Mouse (Mus musculus) kidney, adult 2 months (tissue): ENCODE results near the gene Epha6. TPM values are rescaled to one million over a fixed set of nuclear protein-coding genes. Genes with fewer than 3 reads are reported as not detected.

ENCODE experiments used
- DNase-seq: peaks from one replicate; pipeline ENCODE4 v3.0.0; 2021
- H3K27ac ChIP-seq: fragments of 200-500 bp; 2 replicates; pipeline ENCODE4 v1.5.1; 2012; ENCODE audit warnings: low read depth, low read length, control low read depth, inconsistent platforms; ENCODE audit not compliant: insufficient read depth
- H3K27me3 ChIP-seq: fragments of 200-500 bp; replicated peaks from 2 replicates; pipeline ENCODE4 v1.6.1; 2012; ENCODE audit warnings: mild to moderate bottlenecking, moderate library complexity, low read length, inconsistent platforms; ENCODE audit not compliant: control insufficient read depth, insufficient read depth
- H3K36me3 ChIP-seq: fragments of 200-500 bp; 2 replicates; pipeline ENCODE4 v1.6.1; 2012; ENCODE audit warnings: mild to moderate bottlenecking, moderate library complexity, low read length, inconsistent platforms; ENCODE audit not compliant: control insufficient read depth, insufficient read depth
- H3K4me1 ChIP-seq: fragments of 200-500 bp; 2 replicates; pipeline ENCODE4 v1.6.1; 2011; ENCODE audit warnings: low read length; ENCODE audit not compliant: control insufficient read depth, insufficient read depth
- H3K4me3 ChIP-seq: fragments of 200-500 bp; 2 replicates; pipeline ENCODE4 v1.5.1; 2011; ENCODE audit warnings: mild to moderate bottlenecking, low read depth, low read length, control low read depth; ENCODE audit not compliant: insufficient read depth
- CTCF ChIP-seq: fragments of 200-500 bp; conservative IDR thresholded peaks from 2 replicates; pipeline ENCODE4 v1.5.1; 2011; ENCODE audit warnings: low read depth, mild to moderate bottlenecking, control low read depth, low read length, moderate library complexity, mixed read lengths; ENCODE audit not compliant: insufficient read depth, insufficient read length
- POLR2A ChIP-seq: fragments of 200-500 bp; IDR thresholded peaks from one replicate; pipeline ENCODE4 v1.6.1; 2011; ENCODE audit warnings: low read depth, low read length, control low read depth
- WGBS: fragments of 180-500 bp; shearing (Covaris S2); methylation state at CpG from one replicate; pipeline ENCODE4 v1.1.7; 2018; 5-methylcytosine and 5-hydroxymethylcytosine counted together
- polyA plus RNA-seq: library from polyadenylated mRNA; depleted of rRNA; stranded (reverse); fragments of >200 nt; gene quantifications from 2 replicates; pipeline ENCODE4 v1.2.3, GENCODE M21; 2012

Gene Epha6
- polyA plus RNA-seq, 1 experiment: 0.02 TPM

DNA sequence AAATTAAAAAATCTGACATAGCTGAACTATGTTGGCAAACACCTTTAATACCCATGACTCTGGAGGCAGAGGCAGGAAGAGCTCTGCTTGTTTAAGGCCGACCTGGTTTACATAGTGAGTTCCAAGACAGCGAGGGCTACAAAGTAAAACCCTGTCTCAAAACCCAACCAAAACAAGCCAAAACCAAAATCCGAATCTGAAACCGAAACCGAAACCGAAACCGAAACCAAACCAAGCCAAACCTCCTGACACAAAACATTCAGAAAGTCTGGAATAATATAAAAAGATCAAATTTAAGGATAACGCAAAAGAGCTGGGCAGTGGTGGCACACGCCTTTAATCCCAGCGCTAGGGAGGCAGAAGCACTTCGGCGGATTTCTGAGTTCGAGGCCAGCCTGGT lies 725.3 kb downstream of the Epha6 start:
- WGBS: 92% methylated on average over 13 of the region's 13 CpGs
- Histone ChIP-seq H3K27me3 (no peaks in the 10 kb centered on the region), H3K4me1 (no peaks in the 10 kb centered on the region), H3K27ac (no peak overlapping the region), H3K4me3 (no peak overlapping the region), H3K36me3 (no peaks in the 10 kb centered on the region)
- no peak for DNase-seq
- no peak for TF ChIP-seq POLR2A
- TF ChIP-seq CTCF: no peak

DNA sequence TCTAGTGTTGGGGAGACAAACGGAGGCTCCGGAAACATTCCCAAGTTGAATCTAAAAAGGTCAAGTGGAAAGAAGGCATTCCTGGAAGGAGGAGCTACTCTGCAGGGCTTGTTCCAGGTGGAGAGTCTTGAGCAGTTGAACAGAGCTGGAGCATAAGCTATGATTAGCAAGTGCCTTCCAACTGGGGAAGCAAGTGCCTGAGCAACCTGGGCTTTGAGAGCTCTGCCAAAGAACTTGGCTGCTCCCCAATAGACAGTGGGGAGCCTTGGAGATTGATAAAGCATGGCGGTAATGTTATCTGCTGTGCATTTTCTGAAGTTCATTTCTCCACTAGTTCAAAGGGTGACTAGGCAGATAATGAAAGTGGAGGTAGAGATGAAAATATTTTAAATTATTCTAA lies 733.5 kb downstream of the Epha6 start:
- H3K4me3 ChIP-seq: no peak overlapping the region
- H3K36me3 ChIP-seq: no peaks in the 10 kb centered on the region
- DNase-seq: no peak
- no peak overlapping the region for H3K27ac ChIP-seq
- no peaks in the 10 kb centered on the region for H3K27me3 ChIP-seq
- no peaks in the 10 kb centered on the region for H3K4me1 ChIP-seq
- TF ChIP-seq CTCF (no peak), POLR2A (no peak)
- 96% methylated on average over 3 of the region's 3 CpGs for WGBS

- no peak overlapping the region for H3K4me3 ChIP-seq
- no peak for DNase-seq
- no peak overlapping the region for H3K27ac ChIP-seq
- H3K4me1 ChIP-seq: no peaks in the 10 kb centered on the region
- TF ChIP-seq CTCF (no peak), POLR2A (no peak)
- WGBS: 67% methylated on average over 7 of the region's 7 CpGs
- no peaks in the 10 kb centered on the region for H3K36me3 ChIP-seq
- no peaks in the 10 kb centered on the region for H3K27me3 ChIP-seq
Observed at GRCm38 (mm10) chr16:59854160-59854717, 751.1 kb downstream of the Epha6 start.

DNA sequence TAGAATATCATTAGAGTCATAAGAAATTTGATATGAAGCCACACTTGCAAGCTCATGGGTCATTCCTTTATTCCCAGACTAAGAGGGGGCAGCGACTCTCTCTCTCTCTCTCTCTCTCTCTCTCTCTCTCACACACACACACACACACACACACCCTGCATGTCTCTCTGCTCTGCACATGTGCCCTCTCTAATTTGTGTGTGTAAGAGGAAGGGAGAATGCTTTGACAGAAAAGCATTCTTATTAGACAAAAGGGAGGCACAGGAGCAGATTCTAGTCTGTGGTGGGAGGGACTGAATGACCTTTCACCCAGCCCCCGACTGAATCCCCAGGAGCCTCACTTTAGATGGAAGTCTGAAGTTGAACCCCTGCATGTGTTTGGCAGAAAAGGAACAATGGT lies 752.6 kb downstream of the Epha6 start:
- H3K36me3 ChIP-seq: no peaks in the 10 kb centered on the region
- TF ChIP-seq CTCF (no peak), POLR2A (no peak)
- DNase-seq: no peak
- H3K4me3 ChIP-seq: no peak overlapping the region
- no peaks in the 10 kb centered on the region for H3K27me3 ChIP-seq
- WGBS: 31% methylated on average over 2 of the region's 2 CpGs
- no peak overlapping the region for H3K27ac ChIP-seq
- no peaks in the 10 kb centered on the region for H3K4me1 ChIP-seq

DNA sequence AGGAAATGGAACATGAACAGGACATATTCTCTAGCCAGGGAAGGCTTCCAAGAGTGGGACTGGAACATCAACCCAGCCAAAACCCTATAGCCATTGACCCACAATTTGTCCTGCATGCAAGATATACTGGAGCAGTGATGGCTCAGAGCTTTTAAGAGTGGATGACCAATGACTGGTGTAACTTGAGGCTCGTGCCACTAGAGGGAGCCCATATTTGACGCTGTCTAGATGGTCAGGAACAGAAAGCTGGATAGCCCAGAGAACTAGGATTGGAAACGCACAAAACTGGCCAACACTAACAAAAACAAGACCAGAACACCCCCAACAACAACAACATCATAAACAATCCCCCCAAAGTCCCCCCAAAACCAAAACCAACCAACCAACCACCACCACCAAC lies 758.8 kb downstream of the Epha6 start:
- no peak overlapping the region for H3K27ac ChIP-seq
- H3K4me3 ChIP-seq: no peak overlapping the region
- TF ChIP-seq POLR2A: no peak
- peak; percentile 68 for TF ChIP-seq CTCF
- no peaks in the 10 kb centered on the region for H3K27me3 ChIP-seq
- WGBS: 10% methylated on average over 3 of the region's 3 CpGs
- no peaks in the 10 kb centered on the region for H3K36me3 ChIP-seq
- no peaks in the 10 kb centered on the region for H3K4me1 ChIP-seq
- DNase-seq: peak; percentile 18

DNA sequence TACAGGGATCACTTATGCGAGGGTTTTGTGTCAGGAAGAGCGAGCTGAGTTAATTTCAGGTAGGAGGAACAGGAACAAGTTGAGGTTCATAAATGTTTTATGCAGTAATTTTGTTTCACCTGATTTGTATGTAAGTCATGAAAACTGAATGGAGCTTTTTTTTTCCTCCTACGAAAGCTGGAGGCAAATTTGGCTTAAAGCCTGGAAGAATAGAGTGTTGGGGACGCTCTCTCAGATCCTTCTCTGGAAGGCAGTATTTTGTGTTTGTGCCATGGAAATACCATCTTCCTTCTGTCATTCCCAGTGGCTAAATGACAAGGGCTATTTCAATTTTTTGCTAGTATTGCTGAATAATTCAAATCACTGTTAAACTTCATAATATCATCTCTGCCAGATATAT lies 768.6 kb downstream of the Epha6 start:
- H3K27me3 ChIP-seq: no peaks in the 10 kb centered on the region
- no peak overlapping the region for H3K4me3 ChIP-seq
- 76% methylated on average over 4 of the region's 4 CpGs for WGBS
- no peak overlapping the region for H3K27ac ChIP-seq
- no peak for TF ChIP-seq POLR2A
- no peak for TF ChIP-seq CTCF
- no peak for DNase-seq
- H3K4me1 ChIP-seq: no peaks in the 10 kb centered on the region
- no peaks in the 10 kb centered on the region for H3K36me3 ChIP-seq

- TF ChIP-seq POLR2A: no peak
- no peak for TF ChIP-seq CTCF
- no peaks in the 10 kb centered on the region for H3K27me3 ChIP-seq
- 91% methylated on average over 10 of the region's 10 CpGs for WGBS
- no peak for DNase-seq
- H3K4me3 ChIP-seq: no peak overlapping the region
- H3K36me3 ChIP-seq: no peaks in the 10 kb centered on the region
- H3K4me1 ChIP-seq: no peaks in the 10 kb centered on the region
- no peak overlapping the region for H3K27ac ChIP-seq
Observed at GRCm38 (mm10) chr16:59836304-59836703, 769.0 kb downstream of the Epha6 start.
